Mouse (Mus musculus): ENCODE data around the gene Syne2.

Syne2 gene

GRCm38 (mm10) chr12:75827751-75828150, 9.8 kb downstream of the Syne2 start:
- DNase-seq (ENCODE audit: low spot score in 2 of 2), result no peak

- DNase-seq (ENCODE audit: low spot score in 2 of 2), result no peak
These were observed 11.7 kb downstream of the Syne2 start for GRCm38 (mm10) chr12:75829616-75830015.

- no peak for DNase-seq (ENCODE audit: low spot score in 2 of 2)
These were observed 15.4 kb downstream of the Syne2 start for GRCm38 (mm10) chr12:75833149-75833959.

- no peak for DNase-seq (ENCODE audit: low spot score in 2 of 2)
These were observed 16.2 kb downstream of the Syne2 start for GRCm38 (mm10) chr12:75833960-75834729.

DNA sequence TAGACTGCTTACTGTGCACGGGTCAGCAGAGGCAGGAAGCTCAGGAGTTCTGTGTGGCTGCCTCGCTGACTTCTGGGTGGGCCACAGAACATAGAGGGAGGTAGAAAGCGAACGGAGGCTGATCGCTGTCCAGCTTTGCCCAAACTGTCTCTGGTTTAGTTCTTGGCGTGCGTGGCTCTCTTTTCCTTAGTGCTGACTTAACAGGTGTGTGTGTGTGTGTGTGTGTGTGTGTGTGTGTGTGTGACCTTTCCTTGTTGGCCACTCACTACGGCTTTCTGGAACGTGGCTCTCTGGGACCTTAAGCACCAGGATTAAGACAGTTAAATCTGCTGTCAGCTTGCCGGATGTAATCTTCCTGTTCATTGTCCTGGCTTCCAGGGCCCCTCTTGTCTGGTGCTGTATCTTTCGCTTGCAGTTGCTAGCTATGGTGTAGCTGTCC, 18.6 kb downstream of the Syne2 start:
- no peak for DNase-seq (ENCODE audit: low spot score in 2 of 2)

- DNase-seq (ENCODE audit: low spot score in 2 of 2), result no peak
These were observed 19.5 kb downstream of the Syne2 start for GRCm38 (mm10) chr12:75837462-75837861.

DNA sequence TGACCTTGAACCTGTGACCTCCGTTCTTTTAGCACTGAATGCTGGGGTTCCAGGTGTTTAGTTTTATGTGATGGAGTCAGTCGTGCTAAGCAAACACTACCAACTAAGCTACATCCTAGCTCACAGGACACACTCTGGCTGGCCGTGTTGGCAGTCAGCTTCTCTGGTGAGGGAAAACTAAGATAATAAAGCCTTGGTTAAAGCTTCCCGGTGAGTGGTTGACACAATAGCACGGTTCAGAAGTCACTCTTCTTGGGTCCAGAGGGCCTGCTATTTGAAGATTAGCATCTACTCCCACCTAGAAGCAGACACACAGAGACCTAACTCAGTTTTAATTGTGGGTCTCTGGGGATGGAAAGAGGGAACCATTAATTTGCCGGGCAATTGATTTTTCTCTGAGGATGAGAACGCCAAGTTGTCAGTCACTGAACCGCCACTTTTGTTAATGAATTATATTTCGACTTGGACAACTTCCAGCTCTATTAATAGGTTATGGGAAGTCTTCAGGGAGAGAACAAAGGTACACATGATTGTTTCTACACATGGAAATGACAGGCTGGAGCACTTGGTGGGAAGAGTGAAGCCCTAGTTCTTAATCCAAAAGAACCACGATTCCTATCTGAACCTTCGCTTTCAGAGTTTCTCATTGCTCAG, 21.3 kb downstream of the Syne2 start:
- no peak for DNase-seq (ENCODE audit: low spot score in 2 of 2)

- DNase-seq (ENCODE audit: low spot score in 2 of 2), result no peak
These were observed 23.2 kb downstream of the Syne2 start for GRCm38 (mm10) chr12:75841183-75841582.

DNA sequence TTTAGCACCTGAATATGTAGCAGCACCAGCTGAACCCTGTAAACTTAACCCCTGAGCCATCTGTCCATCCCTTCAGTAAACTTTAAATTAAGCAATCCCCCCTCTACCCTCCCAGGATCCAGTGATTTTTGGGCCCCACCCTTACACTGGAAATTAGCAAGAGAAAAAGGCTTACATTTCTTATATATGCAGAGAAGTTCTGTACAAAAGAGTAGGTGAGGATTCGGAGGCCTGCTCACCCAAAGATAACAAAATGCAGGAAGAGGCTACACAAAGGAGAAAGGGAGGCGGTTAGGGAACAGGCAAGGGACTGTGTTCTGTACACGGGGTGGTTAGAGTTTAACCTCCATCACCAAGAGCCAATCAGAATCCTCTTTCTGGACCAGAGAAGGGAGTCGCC, 26.4 kb downstream of the Syne2 start:
- DNase-seq (ENCODE audit: low spot score in 2 of 2), result no peak

DNA sequence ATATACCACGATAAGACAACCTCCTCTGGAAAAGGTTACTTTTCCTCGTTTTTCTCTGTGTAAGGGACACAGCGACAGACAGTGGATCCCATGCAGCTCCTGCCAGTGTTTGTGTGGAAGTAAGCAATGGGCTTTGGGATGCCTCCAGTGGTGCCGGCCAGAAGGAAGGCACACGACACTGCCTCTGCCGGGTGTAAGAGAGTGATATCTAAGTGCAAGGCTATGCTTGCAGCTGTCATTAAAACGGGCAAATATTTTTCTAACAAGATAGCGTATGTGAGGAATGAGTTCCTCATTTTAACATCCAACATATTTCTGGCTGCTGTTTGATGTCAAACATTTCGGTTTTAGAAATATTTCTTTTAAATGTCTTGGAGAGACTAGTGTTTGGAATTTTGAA, 27.1 kb downstream of the Syne2 start:
- no peak for DNase-seq (ENCODE audit: low spot score in 2 of 2)

- no peak for DNase-seq (ENCODE audit: low spot score in 2 of 2)
These were observed 28.6 kb downstream of the Syne2 start for GRCm38 (mm10) chr12:75846513-75846912.

DNA sequence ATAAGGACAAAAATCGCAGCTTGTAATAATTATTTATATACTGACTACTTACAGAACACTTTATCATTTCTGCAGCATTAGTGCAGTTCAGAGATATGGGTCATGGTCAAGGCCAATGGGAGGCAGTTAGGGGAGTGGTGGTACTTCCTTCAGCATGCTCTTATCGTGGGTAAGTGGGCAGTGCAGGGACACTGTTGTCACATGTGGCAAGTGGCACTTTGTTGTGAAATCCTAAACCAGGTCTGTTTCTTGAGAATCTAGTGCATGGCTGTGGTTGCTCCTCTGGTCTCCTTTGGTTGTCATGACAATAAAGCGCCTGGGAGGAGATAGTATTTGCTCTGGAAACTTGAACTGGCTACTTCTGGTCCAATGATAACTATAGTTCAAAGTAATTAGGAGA, 32.3 kb downstream of the Syne2 start:
- DNase-seq (ENCODE audit: low spot score in 2 of 2), result no peak

- DNase-seq (ENCODE audit: low spot score in 2 of 2), result no peak
These were observed 33.5 kb downstream of the Syne2 start for GRCm38 (mm10) chr12:75851481-75851880.

GRCm38 (mm10) chr12:75852384-75852783, 34.5 kb downstream of the Syne2 start:
- DNase-seq (ENCODE audit: low spot score in 2 of 2), result no peak

GRCm38 (mm10) chr12:75853559-75853958, 35.6 kb downstream of the Syne2 start:
- no peak for DNase-seq (ENCODE audit: low spot score in 2 of 2)

GRCm38 (mm10) chr12:75855051-75855453, 37.1 kb downstream of the Syne2 start:
- DNase-seq (ENCODE audit: low spot score in 2 of 2), result no peak

GRCm38 (mm10) chr12:75855621-75856020, 37.7 kb downstream of the Syne2 start:
- no peak for DNase-seq (ENCODE audit: low spot score in 2 of 2)

DNA sequence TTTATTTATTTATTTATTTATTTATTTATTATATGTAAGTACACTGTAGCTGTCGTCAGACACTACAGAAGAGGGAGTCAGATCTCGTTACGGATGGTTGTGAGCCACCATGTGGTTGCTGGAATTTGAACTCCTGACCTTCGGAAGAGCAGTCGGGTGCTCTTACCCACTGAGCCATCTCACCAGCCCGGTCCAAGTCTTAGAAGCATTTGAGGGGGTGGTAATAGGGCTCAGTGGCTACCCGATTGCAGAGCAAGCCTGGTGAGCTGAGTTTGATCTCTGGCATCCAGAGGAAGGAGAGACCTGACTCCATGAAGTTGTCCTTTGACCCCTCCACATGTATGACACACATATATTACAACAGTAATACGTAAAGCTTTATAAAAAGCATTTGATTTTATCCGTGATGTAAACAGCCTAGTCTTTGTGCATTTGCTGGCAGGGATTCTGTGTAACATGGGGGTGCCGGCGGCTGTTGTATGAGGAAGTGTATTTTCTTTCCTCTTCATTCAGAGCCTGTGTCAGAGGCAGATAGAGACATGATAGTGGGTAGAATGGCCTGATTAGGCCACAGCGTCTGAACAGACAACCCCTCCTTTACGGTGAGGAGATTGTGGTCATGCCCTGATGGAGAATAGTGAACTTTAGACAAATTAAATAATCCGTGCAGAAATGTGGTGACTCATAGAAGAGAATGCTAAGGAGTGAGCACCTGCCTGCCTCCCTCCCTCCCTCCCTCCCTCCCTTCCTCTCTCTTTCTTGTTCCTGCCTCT, 38.3 kb downstream of the Syne2 start:
- no peak for DNase-seq (ENCODE audit: low spot score in 2 of 2)

DNA sequence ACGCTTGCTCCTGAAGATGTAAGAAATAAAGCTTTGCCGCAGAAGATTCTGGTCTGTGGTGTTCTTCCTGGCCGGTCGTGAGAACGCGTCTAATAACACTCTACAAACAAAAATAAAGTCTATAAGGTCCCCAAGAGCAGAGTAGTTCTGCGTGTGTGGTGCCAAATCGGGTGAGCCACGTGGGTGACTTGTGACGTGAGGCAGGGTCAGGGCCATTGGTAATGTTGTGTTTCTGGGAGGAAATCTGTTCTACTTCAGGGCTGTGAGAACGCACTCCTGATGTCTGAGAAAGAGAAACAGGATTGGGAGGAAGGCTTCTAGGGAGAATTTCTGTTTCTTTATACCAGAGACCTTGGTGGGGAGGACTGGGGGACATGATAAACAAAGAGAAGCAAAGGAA, 42.0 kb downstream of the Syne2 start:
- DNase-seq (ENCODE audit: low spot score in 2 of 2), result no peak

DNA sequence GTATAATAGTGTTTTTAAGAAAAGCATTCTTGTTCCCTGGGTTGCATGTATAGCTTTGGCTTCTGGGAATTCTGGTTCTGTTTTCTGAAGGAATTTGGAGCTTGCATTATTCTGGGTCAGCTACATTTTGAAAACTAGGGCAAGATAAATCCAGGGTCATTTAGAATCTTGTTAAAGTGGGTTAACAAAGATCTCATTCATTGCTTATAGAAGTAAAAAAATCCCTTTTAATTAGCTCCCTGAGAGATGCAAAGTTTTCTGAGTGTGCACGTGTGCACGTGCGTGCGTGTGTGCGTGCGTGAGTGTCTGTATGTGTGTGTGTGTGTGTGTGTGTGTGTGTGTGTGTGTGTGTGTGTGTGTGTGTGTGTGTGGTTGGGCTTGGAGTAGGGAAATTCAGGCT, 42.9 kb downstream of the Syne2 start:
- no peak for DNase-seq (ENCODE audit: low spot score in 2 of 2)

DNA sequence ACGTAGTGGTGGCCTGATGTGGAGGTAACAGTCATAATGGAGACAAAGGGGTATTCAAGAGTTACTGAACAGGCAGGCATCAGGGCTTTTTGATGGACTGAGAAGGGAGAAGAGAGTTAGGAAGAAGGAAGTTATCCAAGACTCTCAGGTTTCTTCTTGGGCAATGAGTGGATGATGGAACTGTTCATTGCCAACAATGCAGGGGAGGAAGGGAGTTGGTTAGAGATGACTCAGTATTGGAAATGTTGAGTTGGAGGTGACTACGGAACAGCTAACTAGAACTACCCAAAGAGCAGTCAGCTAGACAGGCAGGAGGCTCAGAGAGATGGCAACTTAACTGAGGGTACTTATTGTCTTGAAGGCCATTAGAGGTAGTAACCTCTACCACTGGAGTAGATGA, 47.2 kb downstream of the Syne2 start:
- no peak for DNase-seq (ENCODE audit: low spot score in 2 of 2)

Measured in left cerebral cortex, adult 9 months (tissue).